Mouse (Mus musculus) kidney, adult 18-20 months (tissue): ENCODE results near the gene Senp5.
A peak's percentile ranks its signal among the peaks of the same experiment; 100 is the strongest.

ENCODE experiments used
- DNase-seq: peaks from one replicate; pipeline ENCODE4 v3.0.0; 2021

The Senp5 gene

DNA sequence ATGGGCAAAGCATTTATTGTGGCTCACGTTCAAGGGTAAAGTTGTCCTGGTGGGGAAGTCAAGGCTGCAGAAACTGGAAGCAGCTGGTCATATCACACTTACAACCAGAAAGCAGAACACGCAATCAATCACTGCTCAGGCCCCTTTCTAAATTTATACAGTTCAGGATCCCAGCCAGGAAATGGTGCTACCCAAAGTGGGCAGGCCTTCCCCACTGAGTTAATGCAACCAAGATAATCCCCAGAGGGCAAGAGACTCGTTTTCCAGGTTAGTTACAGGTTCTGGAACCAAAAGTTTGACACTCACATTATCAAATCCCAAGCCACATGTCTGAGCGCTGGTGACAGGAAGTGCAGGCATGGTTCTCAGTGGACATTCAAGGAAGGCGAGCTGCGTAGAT is 64.2 kb downstream of the Senp5 start:
- DNase-seq, result no peak

DNA sequence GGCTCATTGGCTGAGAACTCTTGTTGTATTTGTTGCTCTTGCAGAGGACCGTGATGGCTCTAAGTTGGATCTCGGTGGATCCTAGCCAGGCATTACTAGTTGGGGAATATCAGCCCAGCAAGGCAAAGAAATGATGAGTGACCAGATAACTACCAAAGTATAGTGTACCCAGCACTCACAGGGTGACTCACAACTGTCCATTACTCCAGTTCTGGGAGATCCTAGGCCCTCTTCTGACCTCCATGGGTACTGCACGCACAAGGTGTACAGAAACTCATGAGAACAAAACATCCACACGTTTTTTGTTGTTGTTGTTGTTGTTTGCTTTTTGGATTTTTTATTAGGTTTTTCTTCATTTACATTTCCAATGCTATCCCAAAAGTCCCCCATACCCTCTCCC is 66.5 kb downstream of the Senp5 start:
- DNase-seq, result no peak

DNA sequence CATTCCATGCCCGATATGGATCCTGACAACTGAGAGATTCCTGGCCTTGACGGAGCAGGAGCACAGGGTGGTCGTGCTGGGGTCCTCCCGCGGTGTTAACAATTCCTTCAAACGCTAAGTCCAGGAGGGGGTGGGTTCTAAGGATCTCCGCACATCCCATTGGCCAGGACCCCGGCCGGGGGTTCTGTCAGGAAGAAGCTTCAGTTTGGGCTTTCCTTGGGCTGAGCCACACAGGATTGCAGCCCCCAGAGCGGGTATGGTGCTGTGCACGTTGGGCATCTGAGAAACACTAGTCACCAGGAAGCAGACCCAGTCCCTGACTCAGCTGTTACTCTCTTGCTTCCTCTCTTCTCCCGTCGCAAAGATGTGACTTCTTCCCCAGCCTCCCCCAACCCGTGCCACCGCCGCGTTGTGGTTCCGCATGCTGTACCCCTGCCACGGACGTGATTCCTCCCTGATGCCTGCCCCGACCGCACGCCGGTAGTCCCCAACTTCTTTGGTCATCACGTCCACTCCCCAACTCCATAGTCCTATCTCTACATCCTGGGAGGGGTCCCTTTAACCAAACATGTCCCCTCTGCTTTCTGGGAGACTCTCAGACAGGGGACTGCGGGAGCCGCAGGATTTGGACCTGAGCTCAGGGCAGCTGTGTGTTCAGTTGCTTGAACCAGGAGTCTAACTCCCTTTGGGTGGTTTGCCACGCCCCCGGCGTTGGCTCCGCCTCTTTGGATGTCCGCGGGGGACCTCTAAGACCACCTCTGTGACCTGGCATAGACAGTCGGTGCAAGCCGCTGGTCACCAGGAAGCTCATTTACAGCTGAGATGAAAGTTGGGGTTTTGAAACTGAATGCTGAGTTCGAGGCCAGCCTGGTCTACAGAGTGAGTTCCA is 67.8 kb downstream of the Senp5 start:
- DNase-seq, result no peak

DNA sequence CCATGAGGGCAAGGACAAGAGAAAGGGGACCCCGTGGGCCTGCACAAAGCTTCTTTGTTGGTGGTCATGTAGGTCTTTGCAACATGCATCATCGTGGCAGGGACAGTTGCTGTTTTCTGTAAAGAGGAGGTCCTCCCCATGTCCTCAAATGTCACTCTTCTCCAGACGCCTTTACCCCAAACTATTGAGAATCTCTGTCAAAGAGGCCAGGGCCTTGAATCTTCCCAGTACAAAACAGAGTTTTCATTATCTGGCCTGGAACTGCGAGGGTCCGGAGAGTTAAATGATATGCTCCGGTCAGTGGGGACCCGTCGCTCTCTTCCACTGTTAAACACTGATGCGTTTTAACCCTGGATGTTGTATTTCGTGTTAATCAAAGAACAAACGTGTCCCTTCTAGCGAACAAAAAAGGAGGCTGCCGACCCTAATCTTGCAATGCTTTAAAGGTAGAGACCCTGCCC is 68.5 kb downstream of the Senp5 start:
- DNase-seq, result no peak

DNA sequence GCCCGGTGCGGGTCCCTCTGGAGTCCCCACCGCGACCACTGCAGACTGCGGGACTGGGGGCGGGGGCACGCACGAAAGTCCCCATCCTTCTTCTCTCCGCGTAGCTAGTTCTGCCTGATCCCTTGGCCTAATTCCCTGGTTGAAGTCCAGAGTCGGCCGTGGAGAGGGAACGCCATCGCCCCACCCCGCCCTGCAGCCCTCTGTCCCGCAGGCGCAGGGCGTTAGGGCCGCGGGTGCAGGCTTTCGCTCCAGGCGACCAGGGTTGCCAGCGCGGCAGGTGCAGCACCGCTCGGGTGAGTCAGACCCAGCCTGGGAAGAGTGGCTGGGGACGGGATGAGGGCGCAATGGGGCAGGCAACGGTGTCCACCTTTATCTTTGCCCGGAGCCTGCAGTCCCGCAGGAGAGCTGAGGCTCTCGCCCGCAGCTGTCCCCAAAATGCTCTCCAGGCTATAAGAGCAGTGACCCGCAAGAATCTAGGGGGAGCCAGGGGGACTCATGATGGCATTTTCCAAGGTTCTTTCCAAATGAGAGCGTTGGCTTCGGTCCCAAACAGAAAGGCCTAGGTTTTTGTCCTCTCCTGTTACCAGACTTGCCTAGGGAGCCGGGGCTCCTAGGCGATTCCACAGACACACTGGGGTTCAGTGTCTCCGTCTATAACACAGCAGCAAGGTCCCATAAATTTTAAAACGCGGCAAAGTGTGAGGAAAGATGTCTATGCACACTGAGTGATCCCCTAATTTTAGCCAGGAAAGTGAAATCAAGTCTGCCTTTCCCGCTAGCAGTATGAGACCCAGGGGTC is 69.1 kb downstream of the Senp5 start, which contains the start of gene Pigz:
TSS of gene Pigz (plus strand) at position 101 of the 799 bp plus-strand sequence.
- DNase-seq, result peak; percentile 50

DNA sequence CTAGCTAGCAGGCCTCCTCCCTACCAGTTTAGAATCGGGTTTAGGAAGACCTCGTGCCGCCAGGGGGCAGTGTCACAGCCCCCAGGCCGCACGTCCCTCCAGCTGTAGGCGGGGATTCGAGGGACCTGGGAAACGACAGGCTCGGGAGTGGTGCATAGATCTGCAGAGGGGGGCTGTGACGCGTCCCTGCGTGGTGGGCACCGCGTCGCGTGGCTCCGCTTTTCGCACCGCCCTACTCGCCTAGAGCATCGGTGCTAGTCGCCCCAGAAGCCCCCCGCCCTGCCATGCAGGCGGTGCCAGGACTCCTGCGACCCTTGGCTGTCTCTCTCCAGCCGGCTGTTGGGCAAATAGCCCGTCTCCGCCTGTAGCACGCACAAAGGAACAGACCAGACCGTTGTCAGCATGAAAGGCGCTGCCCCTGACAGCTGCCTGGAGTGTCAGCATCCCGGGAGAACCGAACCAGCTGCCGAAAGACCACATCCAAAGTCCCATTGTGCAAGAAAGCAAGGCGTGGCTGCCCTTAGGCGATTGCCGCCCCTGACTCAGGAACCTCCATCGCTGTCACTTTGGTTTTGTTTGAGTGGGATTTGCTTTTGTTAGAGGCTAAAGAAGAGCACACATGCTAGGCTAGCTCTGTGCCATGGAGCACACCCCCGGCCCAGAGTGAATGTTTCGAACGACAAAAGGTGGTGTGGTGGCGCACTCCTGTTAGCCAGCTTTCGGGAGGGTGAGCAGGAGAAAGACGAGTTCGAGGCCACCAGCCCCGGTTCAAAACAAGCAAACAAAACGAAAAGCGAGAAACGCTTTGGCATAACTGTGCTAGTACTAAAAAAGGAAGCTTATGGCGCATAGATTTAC is 70.0 kb downstream of the Senp5 start:
- peak; percentile 81 for DNase-seq

DNA sequence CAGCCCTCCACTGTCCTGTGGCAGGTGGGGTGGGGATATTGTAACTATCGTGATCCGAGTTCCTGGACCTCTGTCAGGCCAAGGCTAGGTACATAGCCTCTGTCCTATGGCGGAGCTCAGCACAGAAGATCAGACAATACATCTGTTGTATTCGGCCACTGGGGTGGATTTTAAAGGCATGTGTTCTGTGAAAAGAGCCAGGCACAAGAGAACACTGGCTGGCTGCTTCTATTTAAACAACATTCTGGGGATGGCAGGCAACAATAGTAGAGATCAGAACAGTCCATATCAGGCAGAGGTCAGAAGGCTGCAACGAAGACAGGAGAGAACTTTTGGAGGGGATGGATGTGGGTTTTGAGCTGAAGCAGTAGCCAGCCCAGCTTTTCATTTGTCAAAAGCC is 70.8 kb downstream of the Senp5 start:
- DNase-seq, result no peak

DNA sequence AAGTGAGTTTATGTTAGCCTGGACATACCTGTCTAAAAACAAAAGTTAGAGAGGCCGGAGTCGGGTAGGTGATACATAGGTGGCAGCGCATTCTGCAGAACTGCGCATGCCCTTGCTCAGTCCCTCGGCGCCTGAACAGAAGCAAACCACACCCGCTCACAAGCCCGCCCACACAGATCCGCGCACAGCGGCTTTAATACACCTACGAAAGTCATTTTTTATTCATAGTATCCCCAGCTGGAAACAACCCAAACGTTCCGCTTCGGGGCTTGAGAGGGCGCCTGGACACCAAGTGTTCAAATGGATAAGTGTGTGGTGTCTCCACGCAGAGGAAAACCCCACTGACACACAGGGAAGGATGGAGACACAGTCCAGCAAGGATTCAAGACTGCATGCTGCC is 71.8 kb downstream of the Senp5 start:
- DNase-seq, result no peak

DNA sequence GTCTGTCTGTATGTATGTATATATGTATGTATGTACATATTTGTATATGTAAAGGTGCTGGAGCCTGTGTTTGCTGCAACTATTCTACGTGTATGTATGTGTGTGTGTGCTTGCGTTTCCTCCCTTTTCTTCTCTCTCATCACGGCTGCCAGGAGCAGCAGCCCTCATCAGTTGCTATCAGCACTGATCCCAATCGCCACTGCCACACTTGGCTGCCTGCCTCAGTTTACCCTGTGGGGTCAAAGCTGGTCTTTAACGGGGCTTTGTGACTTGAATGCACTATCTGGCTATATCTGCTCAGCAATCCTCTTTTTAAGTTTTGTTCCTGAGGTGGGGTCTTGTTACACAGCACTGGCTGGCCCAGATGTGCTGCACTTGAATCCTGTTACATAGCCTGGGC is 75.7 kb downstream of the Senp5 start:
- no peak for DNase-seq

DNA sequence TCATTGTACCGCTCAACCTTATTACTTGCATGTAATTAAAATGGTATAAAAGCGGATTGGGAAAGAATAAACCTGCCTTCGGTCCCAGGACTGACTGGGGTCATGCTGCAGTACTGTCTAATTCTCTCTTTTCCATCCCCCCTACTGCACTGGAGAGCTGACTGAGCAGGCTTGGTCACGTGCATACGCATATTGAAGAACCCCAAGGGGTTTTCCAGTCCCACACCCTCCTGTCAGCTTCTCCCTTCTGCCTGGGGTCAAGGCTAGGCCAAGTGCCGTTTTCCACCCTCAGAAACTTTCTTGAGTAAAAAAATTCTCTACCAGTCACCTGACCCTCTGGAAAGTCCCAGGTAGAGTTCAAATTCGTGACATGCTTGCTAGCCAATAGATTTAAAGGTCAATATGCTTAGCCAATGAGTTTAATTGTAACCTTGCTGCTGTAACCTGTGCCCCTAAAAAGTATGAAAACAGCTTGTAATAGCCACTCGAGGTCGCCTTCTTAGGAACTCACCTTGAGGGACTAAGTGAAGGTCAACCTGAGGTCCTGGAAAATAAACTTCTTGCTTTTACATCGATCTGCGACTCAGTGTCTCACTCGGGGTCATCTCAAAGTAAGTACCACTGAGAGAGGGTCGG is 76.4 kb downstream of the Senp5 start:
- DNase-seq, result no peak

DNA sequence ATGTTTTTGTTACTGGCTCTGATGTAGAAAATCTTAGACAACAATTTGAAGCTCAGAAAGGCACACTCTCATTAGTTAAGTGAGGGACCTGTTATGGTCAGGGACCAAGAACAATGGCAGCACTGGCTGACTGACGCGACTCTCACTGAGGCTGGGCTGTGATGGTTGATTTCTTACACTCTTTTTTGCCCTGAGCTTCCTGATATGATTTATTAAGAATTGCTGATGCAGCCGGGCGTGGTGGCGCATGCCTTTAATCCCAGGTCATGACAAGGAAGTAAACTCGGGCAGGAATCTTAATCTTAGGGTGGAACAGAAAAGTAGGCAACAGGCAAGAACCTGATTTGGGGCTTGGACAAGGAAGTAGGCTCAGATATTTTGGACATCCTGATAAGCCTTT is 77.0 kb downstream of the Senp5 start:
- no peak for DNase-seq

DNA sequence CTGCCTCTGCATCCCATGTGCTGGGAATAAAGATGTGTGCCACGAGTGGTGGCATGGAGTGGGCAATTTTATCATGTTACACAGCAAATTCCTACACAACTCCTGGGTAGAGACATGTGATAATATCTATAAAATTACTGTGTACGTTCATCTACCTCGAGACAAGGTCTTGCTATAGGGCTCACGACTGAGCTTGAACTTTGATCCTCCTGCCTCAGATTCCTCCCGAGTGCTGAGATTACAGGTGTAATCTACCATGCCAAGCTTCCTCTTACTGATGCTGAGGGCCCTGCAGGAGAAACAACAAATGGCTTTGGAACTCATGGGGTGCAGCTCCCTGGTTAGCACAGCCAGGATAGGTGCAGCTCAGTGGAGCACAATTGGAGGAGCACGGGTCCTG is 78.7 kb downstream of the Senp5 start:
- no peak for DNase-seq

DNA sequence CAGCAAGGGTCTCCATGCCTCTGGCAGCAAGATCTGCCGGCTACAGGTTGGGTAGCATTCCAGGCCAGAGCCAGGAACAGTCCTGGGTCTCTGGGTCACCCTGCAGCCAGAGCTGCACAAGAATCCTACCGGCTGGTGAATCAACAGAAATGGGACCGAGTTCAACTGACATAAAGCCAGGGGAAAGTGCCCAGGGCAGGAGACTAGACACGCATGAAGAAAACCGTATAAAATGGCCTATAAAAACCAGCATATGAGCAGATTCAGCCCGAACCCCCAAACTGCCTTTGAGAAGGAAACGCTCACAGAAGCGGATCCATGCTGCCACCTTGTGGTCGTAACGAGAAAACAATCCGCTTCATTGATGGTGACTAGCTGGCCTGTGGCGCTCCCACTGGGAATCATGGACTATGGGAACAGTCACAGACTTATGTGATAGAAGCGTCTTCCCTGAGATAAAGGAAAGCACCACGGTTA is 84.8 kb downstream of the Senp5 start:
- DNase-seq, result peak; percentile 85

DNA sequence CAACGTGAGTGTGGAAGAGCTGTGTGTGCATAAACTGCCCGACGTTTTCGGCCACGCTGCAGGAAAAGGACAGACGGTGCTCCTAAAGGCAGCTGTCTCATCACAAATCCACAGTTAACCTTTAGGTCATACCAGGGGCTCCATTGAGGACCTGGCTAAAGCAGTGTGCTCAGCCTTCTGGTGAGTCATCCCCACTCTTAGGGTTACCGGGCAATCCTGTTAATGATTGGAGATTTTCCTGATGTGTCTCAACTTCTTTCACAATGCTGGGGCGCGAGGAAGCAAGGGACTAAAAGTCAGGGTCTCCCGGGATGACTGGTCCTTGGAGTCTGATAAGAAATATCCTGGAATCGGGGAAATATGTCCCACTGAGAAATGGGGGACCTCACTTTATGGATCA is 85.3 kb downstream of the Senp5 start:
- no peak for DNase-seq

DNA sequence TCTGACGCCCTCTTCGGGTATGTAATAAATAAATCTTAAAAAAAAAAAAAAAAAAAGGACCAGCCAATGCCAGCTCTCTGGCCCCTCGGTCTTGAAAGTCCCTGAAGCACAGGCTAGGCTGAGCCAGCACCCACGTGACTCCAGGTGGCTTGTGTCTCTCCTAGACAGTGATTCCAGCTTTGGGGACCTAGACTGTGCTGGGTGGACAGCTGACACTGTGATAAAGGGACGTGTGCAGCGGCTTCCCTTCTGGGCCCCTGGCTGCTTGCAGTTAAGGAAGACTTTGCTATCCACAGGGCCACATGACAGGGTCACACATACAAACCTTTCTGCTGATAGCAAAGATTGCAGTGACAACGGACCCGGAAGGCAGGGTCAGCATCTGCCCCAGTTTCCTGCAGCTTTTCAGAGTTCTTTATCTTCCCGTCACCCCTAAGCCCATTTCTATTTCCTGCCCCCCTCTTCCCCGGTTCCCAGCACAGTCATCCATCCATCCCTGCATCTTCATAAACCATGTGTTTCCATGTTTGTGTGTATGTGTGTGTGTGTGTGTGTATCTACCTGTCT is 92.7 kb downstream of the Senp5 start:
- DNase-seq, result no peak
